8 mouse cellular contexts compared by ENCODE assay signal in genomic region chr2:106194369-106195023, GRCm38 (mm10).
A peak's percentile ranks its signal among the peaks of the same experiment; 100 is the strongest.
DNase-seq lines count a peak whose midpoint lies in the region; ATAC-seq and TF ChIP-seq lines count a peak whose summit lies in the region.

No protein-coding gene starts in this region.

- ATAC-seq in embryonic facial prominence, embryonic 12.5 days (ENCODE audit: insufficient number of reproducible peaks, insufficient read depth, low FRiP score, low TSS enrichment), result peak; percentile 70; the same call in 1 of the 2 replicates
- ATAC-seq in heart, embryonic 15.5 days (replicated peaks; ENCODE audit: insufficient number of reproducible peaks, insufficient read depth, low FRiP score, low read depth), result no peak
- peak; percentile 88 for ATAC-seq in neural tube, embryonic 12.5 days (ENCODE audit: low FRiP score, low read depth)

- no peaks in the 10 kb centered on the region for H3K4me1 ChIP-seq in embryonic facial prominence, embryonic 12.5 days
- peaks cover 8% of the 10 kb centered on the region for H3K4me1 ChIP-seq in heart, embryonic 15.5 days (replicated peaks)
- H3K4me1 ChIP-seq in liver, adult 2 months (ENCODE audit: control insufficient read depth, insufficient read depth, low read length), result no peaks in the 10 kb centered on the region
- peaks cover 14% of the 10 kb centered on the region for H3K4me1 ChIP-seq in neural tube, embryonic 12.5 days

- H3K79me2 ChIP-seq in liver, adult 2 months (ENCODE audit: control insufficient read depth, insufficient read depth, low read length), result no peaks in the 10 kb centered on the region

- TF ChIP-seq POLR2A in liver, adult 2 months (IDR thresholded peaks at IDR 0.05; ENCODE audit: extremely low read depth, insufficient read depth, low read length), result no peak

- peak; percentile 67 for TF ChIP-seq CTCF in liver, adult 2 months (IDR thresholded peaks at IDR 0.05; ENCODE audit: low read depth, low read length)

- no peak overlapping the region for H3K9ac ChIP-seq in embryonic facial prominence, embryonic 12.5 days
- H3K9ac ChIP-seq in heart, embryonic 15.5 days, result peak overlapping the region; percentile 40
- no peak overlapping the region for H3K9ac ChIP-seq in liver, adult 2 months (ENCODE audit: low read depth, low read length)
- peak overlapping the region; percentile 26 for H3K9ac ChIP-seq in neural tube, embryonic 12.5 days

- H3K36me3 ChIP-seq in embryonic facial prominence, embryonic 12.5 days, result no peaks in the 10 kb centered on the region
- no peaks in the 10 kb centered on the region for H3K36me3 ChIP-seq in heart, embryonic 15.5 days
- H3K36me3 ChIP-seq in liver, adult 2 months (ENCODE audit: control insufficient read depth, insufficient read depth, low read length), result no peaks in the 10 kb centered on the region
- H3K36me3 ChIP-seq in neural tube, embryonic 12.5 days, result no peaks in the 10 kb centered on the region

- 9% methylated on average over 14 of the region's 14 CpGs for WGBS in embryonic facial prominence, embryonic 12.5 days
- WGBS in heart, embryonic 15.5 days, result 12% methylated on average over 14 of the region's 14 CpGs
- 15% methylated on average over 14 of the region's 14 CpGs for WGBS in liver, adult 2 months
- 10% methylated on average over 14 of the region's 14 CpGs for WGBS in neural tube, embryonic 12.5 days

- H3K9me3 ChIP-seq in embryonic facial prominence, embryonic 12.5 days, result no peaks in the 10 kb centered on the region
- no peaks in the 10 kb centered on the region for H3K9me3 ChIP-seq in heart, embryonic 15.5 days (replicated peaks)
- H3K9me3 ChIP-seq in neural tube, embryonic 12.5 days, result no peaks in the 10 kb centered on the region

- H3K4me3 ChIP-seq in embryonic facial prominence, embryonic 12.5 days, result peak overlapping the region; percentile 23
- peak overlapping the region; percentile 38 for H3K4me3 ChIP-seq in heart, embryonic 15.5 days
- H3K4me3 ChIP-seq in liver, adult 2 months (ENCODE audit: insufficient read depth, low read depth, low read length), result no peak overlapping the region
- H3K4me3 ChIP-seq in neural tube, embryonic 12.5 days, result peak overlapping the region; percentile 34

- no peak overlapping the region for H3K27ac ChIP-seq in embryonic facial prominence, embryonic 12.5 days
- no peak overlapping the region for H3K27ac ChIP-seq in heart, embryonic 15.5 days
- H3K27ac ChIP-seq in liver, adult 2 months (replicated peaks; ENCODE audit: insufficient read depth, low read depth, low read length), result no peak overlapping the region
- no peak overlapping the region for H3K27ac ChIP-seq in neural tube, embryonic 12.5 days

- H3K27me3 ChIP-seq in embryonic facial prominence, embryonic 12.5 days, result peaks cover 11% of the 10 kb centered on the region
- H3K27me3 ChIP-seq in heart, embryonic 15.5 days, result peaks cover 26% of the 10 kb centered on the region
- H3K27me3 ChIP-seq in liver, adult 2 months (ENCODE audit: control insufficient read depth, insufficient read depth, low read length), result no peaks in the 10 kb centered on the region
- H3K27me3 ChIP-seq in neural tube, embryonic 12.5 days (replicated peaks), result no peaks in the 10 kb centered on the region

- peak overlapping the region; percentile 59 for H3K4me2 ChIP-seq in embryonic facial prominence, embryonic 12.5 days (replicated peaks)
- peak overlapping the region; percentile 77 for H3K4me2 ChIP-seq in heart, embryonic 15.5 days
- peak overlapping the region; percentile 71 for H3K4me2 ChIP-seq in neural tube, embryonic 12.5 days (replicated peaks)

- peak; percentile 67 for DNase-seq in 3T3-L1 (ENCODE audit: low read depth, low spot score)
- DNase-seq in adrenal gland, postnatal 25 days, result peak; percentile 78
- peak; percentile 77 for DNase-seq in kidney, postnatal 14 days
- peak; percentile 39 for DNase-seq in liver, adult 2 months (ENCODE audit: extremely low read depth, low read depth, low spot score)
- peak; percentile 20 for DNase-seq in thymus, postnatal 14 days

Comparison
In these comparisons a context has a peak if more than half of its experiments do, and no peak if none do; other contexts are left out.
1. DNase-seq: peak in every context shown above with its lines; median percentile 78 in adrenal gland, postnatal 25 days; 77 in kidney, postnatal 14 days; 67 in 3T3-L1; 39 in liver, adult 2 months; 20 in thymus, postnatal 14 days.
2. H3K9ac ChIP-seq: peak in heart, embryonic 15.5 days (single experiment) and neural tube, embryonic 12.5 days (single experiment); none in embryonic facial prominence, embryonic 12.5 days (single experiment) and liver, adult 2 months (single experiment).
3. Peak in every context shown above with its lines, with median percentiles within 50 percentile points of each other: H3K4me2 ChIP-seq.